Mouse (Mus musculus): ENCODE measurements around the gene Csnk1e. TPM values are rescaled to one million over a fixed set of nuclear protein-coding genes. Genes with fewer than 3 reads are reported as not detected.

Gene Csnk1e
- polyA plus RNA-seq, 1 experiment from 2014 or later, result 53.9 TPM

DNA sequence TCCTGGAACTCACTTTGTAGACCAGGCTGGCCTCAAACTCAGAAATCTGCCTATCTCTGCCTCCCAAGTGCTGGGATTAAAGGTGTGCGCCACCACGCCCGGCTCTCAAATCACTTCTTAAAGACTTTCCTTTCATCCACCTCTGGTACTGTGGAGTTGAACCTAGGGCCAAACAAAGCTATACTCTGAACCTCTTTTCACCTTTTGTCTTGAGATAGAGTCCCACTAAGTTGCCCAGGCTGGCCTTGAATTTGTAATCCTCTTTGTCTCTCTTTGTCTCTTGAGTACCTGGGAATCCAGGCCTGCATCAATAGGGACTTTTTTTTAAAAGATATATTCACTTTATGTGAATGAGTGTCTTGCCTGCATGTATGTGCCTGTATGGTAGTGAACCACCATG lies 7.3 kb downstream of the Csnk1e start:
- Histone ChIP-seq H3K4me3 (replicated peaks; ENCODE audit: low read depth, low read length) (no peak overlapping the region), H3K27me3 (ENCODE audit: insufficient read depth, low read length) (no peaks in the 10 kb centered on the region), H3K36me3 (ENCODE audit: insufficient read depth, low read length) (no peaks in the 10 kb centered on the region), H3K9me3 (replicated peaks; ENCODE audit: low read length) (no peaks in the 10 kb centered on the region), H3K27ac (no peak overlapping the region), H3K9ac (ENCODE audit: low read depth, low read length) (no peak overlapping the region), H3K4me1 (replicated peaks; ENCODE audit: insufficient read depth, low read length) (no peaks in the 10 kb centered on the region), H3K4me2 (ENCODE audit: low read length) (no peak overlapping the region)
- ATAC-seq (replicated peaks; ENCODE audit: low FRiP score, low read depth) (no peak), DNase-seq (ENCODE audit: low spot score) (no peak)
- 92% methylated on average over 3 of the region's 3 CpGs for WGBS
- no peak for TF ChIP-seq CTCF (IDR thresholded peaks at IDR 0.05; ENCODE audit: low read depth)

DNA sequence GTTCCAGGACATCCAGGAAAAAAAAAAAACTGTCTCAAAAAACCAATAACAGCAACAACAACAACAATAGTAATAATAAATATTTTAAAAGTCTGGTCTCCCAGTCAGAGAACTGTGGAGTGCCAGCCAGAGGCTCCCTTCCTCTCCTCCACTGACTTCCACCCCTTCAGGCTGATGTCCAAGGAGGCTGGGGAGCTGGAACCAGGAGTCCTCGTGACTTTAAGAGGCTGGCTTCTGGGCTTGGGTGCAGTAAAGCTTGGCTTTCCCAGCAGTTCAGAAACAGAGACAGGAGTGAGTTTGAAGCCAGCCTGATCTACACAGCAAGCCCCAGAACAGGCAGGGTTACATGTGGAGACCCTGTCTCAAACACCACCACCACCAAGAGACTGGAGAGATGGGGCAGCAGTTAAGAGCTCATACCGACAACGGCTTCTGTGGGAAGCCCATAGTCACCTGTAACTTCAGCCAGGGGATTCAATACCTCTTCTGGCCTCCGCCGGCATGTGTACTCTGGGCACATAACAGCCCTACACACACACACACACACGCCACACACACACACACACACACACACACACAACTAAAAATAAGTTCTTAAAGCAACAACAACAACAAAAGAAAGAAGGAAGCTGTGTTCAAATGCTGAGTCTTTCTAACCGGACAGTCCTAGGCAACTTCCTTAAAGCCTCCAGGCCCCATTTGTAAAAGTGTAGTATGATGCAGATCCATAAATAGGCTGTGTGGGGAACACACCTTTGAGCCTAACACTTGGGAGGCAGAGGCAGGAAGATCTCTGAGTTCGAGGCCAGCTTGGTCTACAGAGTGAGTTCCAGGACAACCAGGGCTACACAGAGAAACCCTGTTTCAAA lies 9.3 kb downstream of the Csnk1e start:
- H3K27me3 ChIP-seq (ENCODE audit: insufficient read depth, low read length), result no peaks in the 10 kb centered on the region
- H3K4me1 ChIP-seq (replicated peaks; ENCODE audit: insufficient read depth, low read length), result peaks cover 2% of the 10 kb centered on the region
- 76% methylated on average over 8 of the region's 8 CpGs for WGBS
- H3K36me3 ChIP-seq (ENCODE audit: insufficient read depth, low read length), result no peaks in the 10 kb centered on the region
- H3K4me2 ChIP-seq (ENCODE audit: low read length), result no peak overlapping the region
- H3K27ac ChIP-seq, result no peak overlapping the region
- no peak overlapping the region for H3K9ac ChIP-seq (ENCODE audit: low read depth, low read length)
- no peak for TF ChIP-seq CTCF (IDR thresholded peaks at IDR 0.05; ENCODE audit: low read depth)
- H3K4me3 ChIP-seq (replicated peaks; ENCODE audit: low read depth, low read length), result no peak overlapping the region
- H3K9me3 ChIP-seq (replicated peaks; ENCODE audit: low read length), result no peaks in the 10 kb centered on the region
- DNase-seq (ENCODE audit: low spot score) (no peak), ATAC-seq (replicated peaks; ENCODE audit: low FRiP score, low read depth) (no peak)

DNA sequence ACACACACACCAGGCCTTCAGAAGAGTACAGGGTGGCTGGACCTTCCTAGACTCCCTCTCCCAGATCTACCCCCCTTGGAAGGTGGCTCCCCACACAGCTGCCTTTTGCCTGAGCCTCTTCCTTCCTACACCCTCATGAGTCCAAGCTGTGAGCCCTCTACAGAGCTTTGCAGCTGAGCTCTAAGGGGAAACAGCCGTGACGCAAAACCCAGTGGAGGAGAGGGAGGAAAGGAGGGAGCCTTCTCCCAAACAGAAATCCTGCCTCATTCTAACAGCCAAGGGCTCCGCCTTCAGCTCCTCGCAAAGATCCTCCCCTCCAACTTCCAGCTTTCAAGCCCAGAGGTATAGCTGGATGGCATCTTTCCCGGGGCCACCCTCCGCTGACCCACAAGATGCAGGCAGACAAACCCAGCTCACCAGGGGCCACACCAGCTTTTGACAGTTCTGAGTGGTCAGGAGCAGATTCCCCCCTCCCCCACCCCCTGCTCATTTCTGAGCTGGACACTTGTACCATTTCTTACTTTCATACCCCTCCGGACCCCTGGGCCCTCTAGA lies 11.4 kb downstream of the Csnk1e start:
- Histone ChIP-seq H3K27me3 (ENCODE audit: insufficient read depth, low read length) (no peaks in the 10 kb centered on the region), H3K4me1 (replicated peaks; ENCODE audit: insufficient read depth, low read length) (peaks cover 23% of the 10 kb centered on the region), H3K36me3 (ENCODE audit: insufficient read depth, low read length) (no peaks in the 10 kb centered on the region), H3K4me3 (replicated peaks; ENCODE audit: low read depth, low read length) (no peak overlapping the region), H3K9ac (ENCODE audit: low read depth, low read length) (no peak overlapping the region), H3K27ac (no peak overlapping the region), H3K9me3 (replicated peaks; ENCODE audit: low read length) (no peaks in the 10 kb centered on the region), H3K4me2 (ENCODE audit: low read length) (no peak overlapping the region)
- ATAC-seq (replicated peaks; ENCODE audit: low FRiP score, low read depth) (no peak), DNase-seq (ENCODE audit: low spot score) (peak; percentile 9)
- TF ChIP-seq CTCF (IDR thresholded peaks at IDR 0.05; ENCODE audit: low read depth), result no peak
- 57% methylated on average over 7 of the region's 7 CpGs for whole genome bisulfite sequencing

DNA sequence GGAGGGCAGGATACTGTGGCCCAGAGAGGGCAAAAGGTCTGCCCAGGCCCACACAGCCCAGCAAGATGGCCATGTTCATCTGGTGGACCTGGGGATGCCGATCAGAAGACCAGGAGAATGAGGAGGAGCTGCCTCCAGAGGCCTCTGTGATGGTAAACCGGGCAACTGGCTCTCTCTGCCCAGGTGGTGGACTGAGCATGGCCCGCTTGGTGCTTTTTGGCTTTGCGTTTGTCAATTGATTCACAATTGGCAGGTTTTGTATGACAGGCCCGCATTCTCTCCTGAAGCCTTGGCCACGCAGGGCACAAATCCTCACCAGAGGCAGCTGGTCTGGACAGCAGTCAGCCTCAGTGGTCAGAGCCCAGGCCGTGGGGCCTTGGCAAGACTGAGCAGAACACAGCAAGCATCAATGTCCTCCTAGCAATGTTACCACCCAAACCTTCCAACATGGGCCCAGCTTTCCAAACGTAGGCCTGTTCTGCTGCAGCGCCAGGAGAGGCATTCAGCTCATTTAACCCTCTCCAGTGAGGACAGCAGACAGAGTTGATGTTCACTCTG lies 12.3 kb downstream of the Csnk1e start:
- no peak overlapping the region for H3K4me2 ChIP-seq (ENCODE audit: low read length)
- H3K27me3 ChIP-seq (ENCODE audit: insufficient read depth, low read length), result no peaks in the 10 kb centered on the region
- DNase-seq (ENCODE audit: low spot score), result no peak
- TF ChIP-seq CTCF (IDR thresholded peaks at IDR 0.05; ENCODE audit: low read depth), result no peak
- WGBS, result 85% methylated on average over 9 of the region's 9 CpGs
- no peaks in the 10 kb centered on the region for H3K9me3 ChIP-seq (replicated peaks; ENCODE audit: low read length)
- ATAC-seq (replicated peaks; ENCODE audit: low FRiP score, low read depth), result no peak
- no peak overlapping the region for H3K27ac ChIP-seq
- H3K4me3 ChIP-seq (replicated peaks; ENCODE audit: low read depth, low read length), result no peak overlapping the region
- H3K4me1 ChIP-seq (replicated peaks; ENCODE audit: insufficient read depth, low read length), result peaks cover 31% of the 10 kb centered on the region
- no peak overlapping the region for H3K9ac ChIP-seq (ENCODE audit: low read depth, low read length)
- H3K36me3 ChIP-seq (ENCODE audit: insufficient read depth, low read length), result no peaks in the 10 kb centered on the region

DNA sequence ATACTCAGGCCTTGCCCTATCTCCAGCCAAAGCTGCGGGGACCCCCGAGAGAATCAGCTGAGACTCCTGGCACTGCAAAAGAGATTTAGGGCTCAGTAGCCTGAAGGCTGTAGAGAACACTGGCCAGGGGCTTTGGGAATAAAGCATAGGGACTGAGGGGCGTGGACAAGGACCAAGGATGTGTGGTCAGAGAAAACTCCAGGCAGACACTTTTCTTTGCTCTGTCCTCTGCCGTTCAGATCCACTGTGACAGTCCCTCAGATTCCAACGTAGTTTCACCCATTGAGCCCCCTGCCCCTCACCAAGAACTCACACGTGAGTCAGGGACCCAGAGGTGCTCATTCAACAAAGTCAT lies 13.1 kb downstream of the Csnk1e start:
- no peak for TF ChIP-seq CTCF (IDR thresholded peaks at IDR 0.05; ENCODE audit: low read depth)
- DNase-seq (ENCODE audit: low spot score) (no peak), ATAC-seq (replicated peaks; ENCODE audit: low FRiP score, low read depth) (no peak)
- peak overlapping the region; percentile 88 for H3K4me3 ChIP-seq (replicated peaks; ENCODE audit: low read depth, low read length)
- no peaks in the 10 kb centered on the region for H3K27me3 ChIP-seq (ENCODE audit: insufficient read depth, low read length)
- no peaks in the 10 kb centered on the region for H3K9me3 ChIP-seq (replicated peaks; ENCODE audit: low read length)
- peak overlapping the region; percentile 76 for H3K4me2 ChIP-seq (ENCODE audit: low read length)
- peaks cover 33% of the 10 kb centered on the region for H3K4me1 ChIP-seq (replicated peaks; ENCODE audit: insufficient read depth, low read length)
- peak overlapping the region; percentile 94 for H3K27ac ChIP-seq
- peak overlapping the region; percentile 94 for H3K9ac ChIP-seq (ENCODE audit: low read depth, low read length)
- 0 out of 2 replicates have a peak, but pooled peaks cover 4% of the 10 kb centered on the region for H3K36me3 ChIP-seq (ENCODE audit: insufficient read depth, low read length)
- 4% methylated on average over 6 of the region's 6 CpGs for WGBS

DNA sequence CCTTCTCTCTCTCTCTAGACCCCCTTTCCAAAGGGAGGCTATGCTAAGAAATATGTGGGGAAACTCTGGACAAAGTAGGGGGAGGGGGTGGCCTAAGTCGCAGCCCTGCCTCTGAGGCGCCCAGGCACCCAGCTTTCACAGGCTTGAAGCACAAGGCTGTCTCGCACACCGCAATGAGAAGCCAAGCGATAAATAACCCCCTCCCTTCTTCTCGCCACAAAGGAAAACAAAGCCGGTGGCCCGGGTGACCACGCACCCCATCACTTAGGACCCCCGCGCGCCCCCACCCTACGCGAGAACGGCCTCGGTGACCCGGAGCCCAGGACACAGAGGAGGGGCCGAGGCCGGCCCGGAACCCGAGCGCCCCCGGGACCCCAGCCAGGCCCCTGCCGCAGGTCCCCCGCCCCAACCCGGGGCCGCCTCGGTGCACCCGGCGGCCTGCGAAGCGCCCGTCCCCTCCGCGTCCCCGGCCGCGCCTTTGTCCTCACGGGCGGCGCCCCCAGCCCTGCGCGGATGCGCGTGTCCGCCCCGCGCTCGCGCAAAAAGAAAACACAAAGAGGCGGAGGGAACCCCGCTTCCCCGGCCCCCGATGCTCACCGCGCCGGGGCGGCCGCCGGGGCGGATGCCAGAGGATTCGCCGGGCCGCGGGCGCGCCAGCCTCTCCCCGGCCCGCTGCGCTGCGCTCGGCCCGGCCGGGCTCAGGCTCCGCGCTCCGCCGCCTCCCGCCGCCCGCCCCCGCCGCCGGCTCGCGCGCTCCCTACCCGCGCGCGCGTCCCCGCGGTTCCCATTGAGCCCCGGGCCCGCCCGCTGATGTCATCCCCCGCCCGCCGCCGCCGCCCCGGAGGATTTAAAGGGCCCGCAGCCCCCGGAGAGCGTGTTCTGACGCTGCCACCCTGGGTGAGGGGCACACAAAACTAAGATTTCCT lies 13.8 kb downstream of the Csnk1e start:
- Histone ChIP-seq H3K4me1 (replicated peaks; ENCODE audit: insufficient read depth, low read length) (peaks cover 39% of the 10 kb centered on the region), H3K36me3 (ENCODE audit: insufficient read depth, low read length) (0 out of 2 replicates have a peak, but pooled peaks cover 4% of the 10 kb centered on the region), H3K27me3 (ENCODE audit: insufficient read depth, low read length) (no peaks in the 10 kb centered on the region), H3K4me3 (replicated peaks; ENCODE audit: low read depth, low read length) (peak overlapping the region; percentile 88), H3K27ac (peak overlapping the region; percentile 94), H3K9me3 (replicated peaks; ENCODE audit: low read length) (no peaks in the 10 kb centered on the region), H3K9ac (ENCODE audit: low read depth, low read length) (peak overlapping the region; percentile 94), H3K4me2 (ENCODE audit: low read length) (peak overlapping the region; percentile 76)
- no peak for TF ChIP-seq CTCF (IDR thresholded peaks at IDR 0.05; ENCODE audit: low read depth)
- ATAC-seq (replicated peaks; ENCODE audit: low FRiP score, low read depth) (peak; percentile 54), DNase-seq (ENCODE audit: low spot score) (peak; percentile 77)
- under 1% methylated on average over 90 of the region's 107 CpGs for WGBS
